9 mouse cellular contexts compared by ENCODE assay signal in genomic region chrX:73543340-73543739, GRCm38 (mm10). TPM values are rescaled to one million over a fixed set of nuclear protein-coding genes. Genes with fewer than 3 reads are reported as not detected.
DNase-seq lines count a peak whose midpoint lies in the region; ATAC-seq and TF ChIP-seq lines count a peak whose summit lies in the region.
"Had no signal": no experiment of that assay in that cellular context is flagged by ENCODE, and none has a peak within 500 bp of the region (broad histone marks: within the 10 kb centered on the region; RNA-seq: fewer than 3 reads in every experiment).

No protein-coding gene starts in this region.

- no peak overlapping the region for H3K27ac ChIP-seq in left cerebral cortex, adult 2 months
- H3K27ac ChIP-seq in thymus, adult 2 months (ENCODE audit: control insufficient read depth, insufficient read depth, low read length), result no peak overlapping the region

- H3K4me3 ChIP-seq in left cerebral cortex, adult 2 months, result no peak overlapping the region
- H3K4me3 ChIP-seq in thymus, adult 2 months (ENCODE audit: control insufficient read depth, insufficient read depth, low read length), result no peak overlapping the region

- no peak for TF ChIP-seq POLR2A in thymus, adult 2 months (IDR thresholded peaks at IDR 0.05; ENCODE audit: control insufficient read depth, extremely low read depth, insufficient read depth, low read length, poor library complexity)

- WGBS in thymus, adult 2 months, result 67% methylated on average over 3 of the region's 3 CpGs

- DNase-seq in cerebellum, adult 9-11 months, result peak; percentile 32
- no peak for DNase-seq in cerebellum, adult 11 months
- DNase-seq in left cerebral cortex, adult 2 months (ENCODE audit: extremely low spot score in 1 of 2, low spot score in 2 of 2), result no peak
- no peak for DNase-seq in left cerebral cortex, postnatal 36 days (ENCODE audit: low spot score in 2 of 2)
- DNase-seq in embryo, embryonic 10 days (ENCODE audit: low spot score), result peak; percentile 8
- no peak for DNase-seq in thymus, adult 2 months
- no peak for DNase-seq in left cerebral cortex, adult 11 months (ENCODE audit: low spot score)

- 0 out of 2 replicates have a peak, but pooled peaks have one; percentile 29 for ATAC-seq in megakaryocyte progenitor cell, adult 5-6 weeks (replicated peaks; ENCODE audit: poor library complexity)

- no peaks in the 10 kb centered on the region for H3K4me1 ChIP-seq in thymus, adult 2 months (replicated peaks; ENCODE audit: control insufficient read depth, insufficient read depth, low read length)

- TF ChIP-seq CTCF in left cerebral cortex, adult 2 months (IDR thresholded peaks at IDR 0.05), result peak; percentile 49
- TF ChIP-seq CTCF in thymus, adult 2 months (IDR thresholded peaks at IDR 0.05; ENCODE audit: borderline replicate concordance, control insufficient read depth, extremely low read depth, insufficient read depth, low read length, poor library complexity), result no peak

- H3K36me3 ChIP-seq in thymus, adult 2 months (ENCODE audit: control insufficient read depth, insufficient read depth, low read length), result no peaks in the 10 kb centered on the region

- H3K27me3 ChIP-seq in thymus, adult 2 months (ENCODE audit: control insufficient read depth, insufficient read depth, low read length), result no peaks in the 10 kb centered on the region

- intact Hi-C loops in left cerebral cortex, adult 2 months (cut with DNase I), result no loop called here
- intact Hi-C loops in left cerebral cortex, postnatal 36 days (cut with DNase I), result no loop called here

RNA-seq across cellular contexts. Expression of gene Atp2b3, which starts 40.5 kb away (rescaled TPM):
- 100 to 1,000 TPM in 1 of 2 experiments, 10 to 100 TPM in 1; 99.8 to 105 TPM for total RNA-seq in left cerebral cortex, adult 2 months (2021)
- total RNA-seq in left cerebral cortex, postnatal 36 days (2021), result 10 to 100 TPM; 95.2 to 98.6 TPM
- not detected in 2 replicates for total RNA-seq in megakaryocyte progenitor cell, adult 5-6 weeks (2015)
- total RNA-seq in megakaryocyte progenitor cell, adult 5-6 weeks (2017), result not detected in 2 replicates
- 0.05 and 0.06 TPM in 2 replicates for polyA plus RNA-seq in thymus, adult 2 months (2012; rRNA removed)
- polyA plus RNA-seq: spleen, adult 2 months had no signal

RNA-seq across cellular contexts. Expression of gene Bgn, which starts 59.9 kb away (rescaled TPM):
- 10 to 100 TPM; 15.5 to 17.6 TPM for total RNA-seq in left cerebral cortex, adult 2 months (2021)
- total RNA-seq in left cerebral cortex, postnatal 36 days (2021), result 10 to 100 TPM; 15.2 to 19.5 TPM
- 1.3 and 1.4 TPM in 2 replicates for total RNA-seq in megakaryocyte progenitor cell, adult 5-6 weeks (2015)
- total RNA-seq in megakaryocyte progenitor cell, adult 5-6 weeks (2017), result 0.30 TPM in 1 of 2 replicates, not detected in the other
- polyA plus RNA-seq in thymus, adult 2 months (2012; rRNA removed), result 83.6 and 91.6 TPM in 2 replicates

Comparison
In these comparisons a context has a peak if more than half of its experiments do, and no peak if none do; other contexts are left out.
1. DNase-seq: peak in cerebellum, adult 9-11 months (single experiment) and embryo, embryonic 10 days (single experiment); none in cerebellum, adult 11 months (single experiment), left cerebral cortex, adult 2 months (0 of 2), left cerebral cortex, postnatal 36 days (0 of 2), thymus, adult 2 months (single experiment) and left cerebral cortex, adult 11 months (single experiment).
2. RNA of gene Atp2b3, which starts 40.5 kb away (total RNA-seq): 99.8 to 105 TPM in left cerebral cortex, adult 2 months and 95.2 to 98.6 TPM in left cerebral cortex, postnatal 36 days; not detected in megakaryocyte progenitor cell, adult 5-6 weeks; every median in the first group is over 10 times any median in the second.
3. RNA of gene Bgn, which starts 59.9 kb away (total RNA-seq): 15.2 to 19.5 TPM in left cerebral cortex, postnatal 36 days and 15.5 to 17.6 TPM in left cerebral cortex, adult 2 months; 0.30 to 1.4 TPM in megakaryocyte progenitor cell, adult 5-6 weeks; every median in the first group is over 4 times any median in the second.